Mouse (Mus musculus): ENCODE data around the gene Pinlyp. TPM values are rescaled to one million over a fixed set of nuclear protein-coding genes. Genes with fewer than 3 reads are reported as not detected.
"Not testable (repeated sequence)": the region's sequence is repeated elsewhere in the genome, so short reads cannot be mapped to it uniquely, and the experiment has no call there.

Pinlyp gene
- total RNA-seq, 2 experiments from 2014 or later = not detected

DNA sequence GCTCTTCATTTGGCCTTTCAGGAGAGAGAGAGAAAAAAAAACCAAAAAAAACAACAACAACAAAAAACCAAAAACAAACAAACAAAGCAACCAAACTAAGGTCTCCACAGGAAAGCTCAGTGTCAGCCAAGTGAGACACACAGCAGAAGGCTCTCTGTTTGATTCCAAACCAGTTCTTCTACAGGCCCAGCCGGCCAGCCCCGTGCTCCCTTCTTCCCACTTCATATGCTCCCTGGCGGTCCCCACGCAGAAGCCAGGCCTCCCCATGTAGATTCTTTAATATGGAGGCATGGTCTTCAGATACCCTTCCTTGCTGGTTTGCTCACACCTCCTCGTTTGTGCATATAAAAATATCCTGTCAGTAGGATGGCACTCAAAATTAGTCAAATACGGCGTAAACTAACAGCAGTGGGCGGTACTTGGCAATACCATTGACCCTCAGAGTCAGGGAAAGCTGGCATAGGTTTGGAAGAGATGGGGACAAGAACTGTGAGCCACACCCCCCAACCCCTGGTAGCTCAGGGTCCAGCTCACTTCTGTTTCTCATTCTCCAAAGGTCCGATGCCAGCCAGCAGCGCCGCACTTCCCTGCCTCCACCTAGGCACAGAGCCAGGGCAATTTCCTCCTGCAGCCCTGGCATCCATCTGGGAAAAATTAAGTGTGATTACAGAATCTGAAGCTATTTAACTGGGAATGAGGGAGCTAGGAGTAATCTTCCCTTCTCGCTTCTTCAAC, 20.1 kb downstream of the Pinlyp start:
- DNase-seq (ENCODE audit: extremely low spot score in 1 of 2, low spot score in 1 of 2) = no peak

DNA sequence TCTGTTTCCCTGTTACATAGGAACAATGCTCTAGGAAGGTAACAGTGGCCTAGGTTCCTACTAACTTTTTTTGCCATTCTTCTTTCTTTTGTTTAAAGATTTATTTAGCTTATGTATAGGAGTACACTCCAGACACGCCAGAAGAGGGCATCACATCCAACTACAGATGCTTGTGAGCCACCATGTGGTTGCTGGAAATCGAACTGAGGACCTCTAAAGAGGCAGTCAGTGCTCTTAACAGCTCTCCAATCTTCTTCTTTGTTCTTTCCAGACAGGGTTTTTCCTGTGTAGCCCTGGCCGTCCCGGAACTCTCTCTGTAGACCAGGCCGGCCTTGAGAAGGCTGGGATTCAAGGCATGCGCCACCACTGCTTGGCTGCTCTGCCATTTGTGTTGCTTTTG, 20.9 kb downstream of the Pinlyp start:
- DNase-seq (ENCODE audit: extremely low spot score in 1 of 2, low spot score in 1 of 2) = no peak

DNA sequence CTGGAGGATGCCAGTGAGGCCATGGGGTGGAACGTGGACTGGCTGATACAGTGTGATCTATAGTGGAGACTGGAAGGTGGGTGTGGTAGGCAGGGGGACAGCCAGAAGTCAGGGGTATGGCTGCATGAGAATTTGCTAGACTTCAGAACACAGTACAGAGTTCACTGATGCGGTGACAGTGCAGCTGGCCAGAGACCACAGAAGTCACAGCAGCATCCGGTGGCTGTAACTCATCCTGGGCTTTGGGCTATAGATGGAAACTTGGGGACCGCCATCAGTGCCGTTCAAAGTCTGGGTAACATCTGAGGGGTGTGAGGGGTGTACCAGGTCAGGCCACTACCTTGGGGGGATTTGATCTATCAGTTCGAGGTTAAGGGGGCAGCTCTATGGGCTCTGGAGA, 22.2 kb downstream of the Pinlyp start:
- DNase-seq (ENCODE audit: extremely low spot score in 1 of 2, low spot score in 1 of 2) = no peak

DNA sequence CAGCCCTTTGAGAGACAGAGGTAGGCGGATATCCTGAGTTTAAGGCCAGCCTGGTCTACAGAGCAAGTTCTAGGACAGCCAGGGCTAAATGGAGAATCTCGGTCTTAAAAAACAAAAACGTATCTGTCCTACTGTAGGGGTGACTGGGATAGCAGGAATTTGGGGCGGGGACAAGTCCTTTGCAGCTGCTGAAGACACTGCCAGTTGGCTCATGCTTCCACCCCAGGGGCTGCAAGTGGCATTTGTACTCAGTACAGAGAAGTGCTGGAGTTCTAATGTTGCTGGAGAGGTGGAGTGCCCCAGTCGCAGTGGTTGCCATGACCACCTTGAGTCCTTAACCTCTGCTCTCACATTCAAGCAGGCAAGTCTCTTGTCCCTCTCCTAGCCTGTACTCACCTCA, 23.1 kb downstream of the Pinlyp start:
- DNase-seq (ENCODE audit: extremely low spot score in 1 of 2, low spot score in 1 of 2) = no peak

GRCm38 (mm10) chr7:24520054-24520453, 25.9 kb downstream of the Pinlyp start:
- not testable (repeated sequence) for DNase-seq (ENCODE audit: extremely low spot score in 1 of 2, low spot score in 1 of 2)

DNA sequence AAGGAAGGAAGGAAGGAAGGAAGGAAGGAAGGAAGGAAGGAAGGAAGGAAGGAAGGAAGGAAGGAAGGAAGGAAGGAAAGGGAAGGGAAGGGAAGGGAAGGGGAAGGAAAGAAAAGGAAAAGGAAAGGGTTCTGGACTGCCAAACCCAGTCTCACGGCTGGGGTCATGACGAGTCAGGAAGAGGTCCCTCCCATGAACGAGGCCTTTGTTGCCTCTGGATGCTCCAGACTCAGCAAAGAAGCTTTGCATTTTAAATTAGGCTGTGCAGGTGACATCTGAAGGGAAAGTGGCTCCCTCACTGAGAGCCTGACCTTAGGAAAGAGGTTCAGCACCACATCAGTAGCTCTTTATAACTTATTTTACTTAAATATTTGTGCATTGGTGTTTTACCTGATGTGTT, 26.8 kb downstream of the Pinlyp start:
- DNase-seq (ENCODE audit: extremely low spot score in 1 of 2, low spot score in 1 of 2) = no peak

GRCm38 (mm10) chr7:24517654-24518053, 28.3 kb downstream of the Pinlyp start:
- DNase-seq (ENCODE audit: extremely low spot score in 1 of 2, low spot score in 1 of 2) = no peak

DNA sequence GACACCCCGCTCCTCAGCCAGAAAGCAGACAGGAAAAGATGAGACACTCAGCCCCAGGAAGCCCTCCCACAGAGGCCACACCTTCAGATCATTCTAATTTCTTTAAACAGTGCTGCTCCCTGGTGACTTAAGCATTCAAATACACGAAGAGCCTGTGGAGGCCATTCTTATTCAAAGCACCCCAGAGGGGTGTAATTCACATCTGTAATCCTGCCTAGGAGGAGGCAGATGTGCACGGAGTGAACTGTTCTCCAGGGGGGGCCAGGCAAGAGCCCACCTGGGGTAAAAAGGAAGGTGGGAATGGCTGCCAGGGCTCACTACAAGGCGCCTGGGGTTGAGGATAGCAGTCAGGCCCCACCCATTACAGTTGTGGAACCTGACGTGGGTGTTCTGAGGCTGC, 28.8 kb downstream of the Pinlyp start:
- DNase-seq (ENCODE audit: extremely low spot score in 1 of 2, low spot score in 1 of 2) = no peak

DNA sequence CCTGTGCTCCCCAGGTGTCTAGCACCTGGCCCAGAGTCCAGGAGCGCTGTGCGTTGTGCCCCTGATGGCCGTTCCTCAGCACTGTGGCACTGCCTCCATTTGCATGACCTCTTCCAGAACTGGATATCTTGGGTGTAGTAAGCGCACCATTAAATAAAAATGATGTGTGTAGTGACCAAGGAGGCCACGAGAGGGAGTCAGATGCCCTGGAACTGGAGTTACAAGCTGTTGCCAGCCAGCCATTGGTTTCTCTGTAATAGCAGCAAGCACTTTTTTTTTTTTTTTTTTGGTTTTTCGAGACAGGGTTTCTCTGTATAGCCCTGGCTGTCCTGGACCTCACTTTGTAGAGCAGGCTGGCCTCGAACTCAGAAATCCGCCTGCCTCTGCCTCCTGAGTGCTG, 29.6 kb downstream of the Pinlyp start:
- peak in 1 of 2 experiments; percentile 49 for DNase-seq (ENCODE audit: extremely low spot score in 1 of 2, low spot score in 1 of 2)

DNA sequence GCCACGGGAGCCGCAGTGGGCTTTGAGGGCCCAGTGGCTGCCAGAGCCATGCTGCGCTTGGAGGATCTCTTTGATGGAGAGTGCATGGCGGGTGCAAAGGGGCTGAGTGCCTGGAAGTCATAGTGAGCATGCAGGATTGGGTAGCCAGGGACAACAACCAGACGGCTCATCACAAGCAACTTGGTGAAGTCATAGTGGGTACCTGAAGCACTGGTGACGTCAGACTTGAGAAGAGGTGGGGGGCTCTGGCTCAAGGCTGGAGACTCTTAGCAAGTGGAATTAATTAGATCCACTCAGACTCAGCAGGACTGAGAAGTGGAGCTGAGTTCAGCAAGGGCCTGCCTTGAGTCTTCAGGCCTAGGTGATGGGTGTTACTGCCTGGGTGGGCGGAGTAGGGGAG, 33.6 kb downstream of the Pinlyp start, which contains the start of gene AC161166.1:
TSS of gene AC161166.1 (minus strand) at position 101 of the 400 bp plus-strand sequence.
- DNase-seq (ENCODE audit: extremely low spot score in 1 of 2, low spot score in 1 of 2) = no peak

- DNase-seq (ENCODE audit: extremely low spot score in 1 of 2, low spot score in 1 of 2) = peak in 1 of 2 experiments; percentile 23
Observed at GRCm38 (mm10) chr7:24507726-24508114, 38.2 kb downstream of the Pinlyp start.

- peak; percentile 71 to 83 for DNase-seq (ENCODE audit: extremely low spot score in 1 of 2, low spot score in 1 of 2)
Observed at GRCm38 (mm10) chr7:24506838-24507725, 38.8 kb downstream of the Pinlyp start, which contains the start of gene Zfp428. Gene Zfp428, plus strand, starts transcription at chr7:24507006.

DNA sequence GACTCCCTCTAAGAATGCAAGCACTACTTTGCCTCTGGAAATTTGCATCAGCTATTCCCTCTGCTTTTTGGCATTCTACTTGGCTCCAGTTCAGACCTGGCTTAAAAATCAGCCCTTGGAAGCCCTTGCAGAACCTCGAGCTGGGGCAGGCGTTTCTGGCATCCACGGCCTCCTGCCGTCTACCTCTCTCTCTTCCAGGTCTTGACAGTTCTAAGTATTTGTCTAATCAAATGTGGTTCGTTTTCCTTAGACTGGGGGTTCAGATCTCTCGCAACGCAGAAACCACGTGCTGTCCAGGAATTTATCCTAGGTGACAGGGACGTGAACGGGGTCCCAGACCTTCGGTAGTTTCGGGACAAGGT, 39.5 kb downstream of the Pinlyp start:
- DNase-seq (ENCODE audit: extremely low spot score in 1 of 2, low spot score in 1 of 2) = peak in 1 of 2 experiments; percentile 41

GRCm38 (mm10) chr7:24506065-24506459, 39.9 kb downstream of the Pinlyp start:
- DNase-seq (ENCODE audit: extremely low spot score in 1 of 2, low spot score in 1 of 2) = no peak

- DNase-seq (ENCODE audit: extremely low spot score in 1 of 2, low spot score in 1 of 2) = no peak
Observed at GRCm38 (mm10) chr7:24505447-24506064, 40.4 kb downstream of the Pinlyp start.

- DNase-seq (ENCODE audit: extremely low spot score in 1 of 2, low spot score in 1 of 2) = no peak
Observed at GRCm38 (mm10) chr7:24504868-24505267, 41.0 kb downstream of the Pinlyp start.

DNA sequence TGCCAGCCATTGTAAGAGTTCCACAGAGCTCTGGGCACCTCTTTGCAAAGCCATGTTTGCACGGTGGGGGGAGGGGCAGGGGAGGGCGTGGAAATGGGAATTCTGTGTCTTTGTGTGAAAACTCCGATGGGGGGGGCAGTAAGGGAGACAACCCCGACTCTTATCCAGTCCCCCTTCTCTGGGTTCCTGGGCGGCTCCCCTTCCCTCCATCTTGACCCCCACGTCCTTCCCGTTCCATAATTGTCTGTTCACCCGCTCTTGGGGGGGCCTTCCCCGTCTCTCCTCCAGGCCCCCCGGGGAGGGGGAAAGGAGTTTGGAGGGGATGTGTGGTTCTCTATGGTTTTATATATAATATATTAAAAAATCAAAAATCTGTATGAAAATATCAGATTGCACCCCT, 41.9 kb downstream of the Pinlyp start:
- DNase-seq (ENCODE audit: extremely low spot score in 1 of 2, low spot score in 1 of 2) = no peak

DNA sequence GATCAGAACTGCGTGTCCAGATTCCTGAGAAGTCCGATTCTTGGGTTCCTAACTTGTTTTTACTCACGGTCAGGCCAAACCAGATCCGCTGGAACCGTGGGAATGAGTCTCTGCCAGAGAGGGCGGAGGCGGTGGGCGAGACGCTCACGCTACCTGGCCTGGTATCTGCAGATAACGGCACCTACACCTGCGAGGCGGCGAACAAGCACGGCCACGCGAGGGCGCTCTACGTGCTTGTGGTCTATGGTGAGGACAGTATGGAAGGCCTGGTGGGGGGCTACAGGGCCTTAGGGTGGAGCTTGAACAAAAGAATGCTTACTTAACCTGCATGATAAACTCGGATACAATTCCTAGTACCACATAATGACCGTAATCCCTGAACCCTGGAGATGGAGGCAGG, 44.4 kb downstream of the Pinlyp start:
- DNase-seq (ENCODE audit: extremely low spot score in 1 of 2, low spot score in 1 of 2) = peak in 1 of 2 experiments; percentile 56

DNA sequence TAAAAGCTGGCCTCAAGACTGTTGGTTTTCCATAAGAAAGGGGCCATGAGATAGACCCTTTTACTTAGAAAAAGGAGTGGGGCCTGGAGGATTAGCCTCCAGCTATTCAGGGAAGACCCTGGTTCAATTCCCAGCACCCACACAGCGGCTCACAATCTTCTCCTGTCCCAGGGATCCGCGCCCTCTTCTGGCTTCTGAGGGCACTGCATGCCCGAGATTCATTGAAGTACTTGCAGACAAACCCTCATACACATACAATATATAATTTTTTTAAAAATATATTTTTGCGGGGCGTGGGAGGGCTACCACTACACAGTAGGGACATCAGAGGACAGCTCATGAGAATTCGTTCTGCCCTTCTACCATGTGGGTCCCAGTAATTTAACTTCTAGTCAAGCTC, 45.0 kb downstream of the Pinlyp start:
- DNase-seq (ENCODE audit: extremely low spot score in 1 of 2, low spot score in 1 of 2) = peak in 1 of 2 experiments; percentile 48

GRCm38 (mm10) chr7:24499856-24500577, 45.9 kb downstream of the Pinlyp start:
- no peak for DNase-seq (ENCODE audit: extremely low spot score in 1 of 2, low spot score in 1 of 2)
